Mouse (Mus musculus) erythroblast, embryonic 14.5 days (primary cell): ENCODE data around the gene Fbxw9. TPM values are rescaled to one million over a fixed set of nuclear protein-coding genes. Genes with fewer than 3 reads are reported as not detected.

Experiments
- H3K27me3 ChIP-seq: 2 replicates; pipeline ENCODE4 v1.6.1; 2012; ENCODE audit warnings: inconsistent platforms; ENCODE audit not compliant: control insufficient read depth
- H3K36me3 ChIP-seq: 2 replicates; pipeline ENCODE4 v1.6.1; 2012; ENCODE audit warnings: mild to moderate bottlenecking, inconsistent platforms; ENCODE audit not compliant: control insufficient read depth
- H3K4me1 ChIP-seq: 2 replicates; pipeline ENCODE4 v1.6.1; 2012; ENCODE audit warnings: inconsistent platforms; ENCODE audit not compliant: control insufficient read depth
- H3K4me3 ChIP-seq: replicated peaks from 2 replicates; pipeline ENCODE3; 2012; ENCODE audit warnings: moderate library complexity, mild to moderate bottlenecking, inconsistent platforms
- H3K9me3 ChIP-seq: 2 replicates; pipeline ENCODE4 v1.6.1; 2012; ENCODE audit warnings: low read length, inconsistent platforms, mixed read lengths; ENCODE audit not compliant: control insufficient read depth
- GATA1 ChIP-seq: IDR thresholded peaks from 2 replicates; pipeline ENCODE4 v1.6.1; 2012; ENCODE audit warnings: low read length, inconsistent platforms, mixed read lengths
- TAL1 ChIP-seq: IDR thresholded peaks from 3 replicates; pipeline ENCODE4 v1.6.1; 2012; ENCODE audit warnings: low read length, inconsistent platforms, mixed read lengths
- polyA plus RNA-seq: library from polyadenylated mRNA; stranded (reverse); fragments of >175 nt; gene quantifications from 2 replicates; pipeline ENCODE4 v1.2.3, GENCODE M21; 2012

The Fbxw9 gene
- polyA plus RNA-seq, 1 experiment, result 0.54 TPM

GRCm38 (mm10) chr8:85088771-85089170 lies 28.9 kb downstream of the Fbxw9 start:
- TF ChIP-seq TAL1, result no peak
- no peak for TF ChIP-seq GATA1
- Histone ChIP-seq H3K4me3 (no peak overlapping the region), H3K9me3 (no peaks in the 10 kb centered on the region), H3K4me1 (peaks cover 22% of the 10 kb centered on the region), H3K27me3 (no peaks in the 10 kb centered on the region), H3K36me3 (peaks cover 45% of the 10 kb centered on the region)

- Histone ChIP-seq H3K27me3 (no peaks in the 10 kb centered on the region), H3K9me3 (no peaks in the 10 kb centered on the region), H3K4me1 (peaks cover 9% of the 10 kb centered on the region), H3K4me3 (no peak overlapping the region), H3K36me3 (peaks cover 48% of the 10 kb centered on the region)
- TF ChIP-seq GATA1, result no peak
- TF ChIP-seq TAL1, result no peak
These were observed 31.0 kb downstream of the Fbxw9 start for GRCm38 (mm10) chr8:85090856-85091255.

GRCm38 (mm10) chr8:85091526-85092090 lies 31.8 kb downstream of the Fbxw9 start:
- peaks cover 51% of the 10 kb centered on the region for H3K36me3 ChIP-seq
- H3K27me3 ChIP-seq, result no peaks in the 10 kb centered on the region

GRCm38 (mm10) chr8:85095051-85095450 lies 35.2 kb downstream of the Fbxw9 start:
- Histone ChIP-seq H3K27me3 (no peaks in the 10 kb centered on the region), H3K36me3 (peaks cover 49% of the 10 kb centered on the region), H3K4me3 (no peak overlapping the region), H3K4me1 (peaks cover 9% of the 10 kb centered on the region), H3K9me3 (no peaks in the 10 kb centered on the region)
- TF ChIP-seq TAL1 (no peak), GATA1 (no peak)

More at GRCm38 (mm10) chr8:85091526-85092090, 31.8 kb downstream of the Fbxw9 start:
- H3K9me3 ChIP-seq, result no peaks in the 10 kb centered on the region
- TF ChIP-seq TAL1 (no peak), GATA1 (no peak)
- H3K4me1 ChIP-seq, result peaks cover 9% of the 10 kb centered on the region
- H3K4me3 ChIP-seq, result no peak overlapping the region

DNA sequence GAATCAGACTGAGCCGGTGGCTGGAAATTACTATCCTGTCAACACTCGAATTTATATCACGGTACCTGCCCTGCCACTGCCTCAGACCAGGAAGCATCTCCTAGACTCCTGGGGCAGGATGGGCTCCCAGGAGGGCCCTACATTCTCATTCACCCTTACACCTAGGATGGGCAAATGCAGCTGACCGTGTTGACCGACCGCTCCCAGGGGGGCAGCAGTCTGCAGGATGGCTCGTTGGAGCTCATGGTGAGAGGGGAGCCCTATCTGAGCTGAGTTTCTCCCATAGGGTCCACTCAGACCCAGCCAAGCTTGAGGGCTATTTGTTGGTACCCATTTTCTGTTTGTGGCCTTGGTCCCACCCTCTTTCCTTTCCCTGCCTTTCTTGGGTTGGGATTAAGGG lies 35.7 kb downstream of the Fbxw9 start:
- peaks cover 49% of the 10 kb centered on the region for H3K36me3 ChIP-seq
- H3K4me3 ChIP-seq, result no peak overlapping the region
- H3K9me3 ChIP-seq, result no peaks in the 10 kb centered on the region
- H3K27me3 ChIP-seq, result no peaks in the 10 kb centered on the region
- peaks cover 9% of the 10 kb centered on the region for H3K4me1 ChIP-seq
- no peak for TF ChIP-seq GATA1
- no peak for TF ChIP-seq TAL1

GRCm38 (mm10) chr8:85096196-85096595 lies 36.3 kb downstream of the Fbxw9 start:
- H3K4me3 ChIP-seq, result no peak overlapping the region

GRCm38 (mm10) chr8:85096850-85097249 lies 37.0 kb downstream of the Fbxw9 start:
- Histone ChIP-seq H3K9me3 (peaks cover 4% of the 10 kb centered on the region), H3K36me3 (peaks cover 39% of the 10 kb centered on the region), H3K27me3 (no peaks in the 10 kb centered on the region), H3K4me3 (no peak overlapping the region), H3K4me1 (peaks cover under 1% of the 10 kb centered on the region; the same call in 1 of the 2 replicates)
- TF ChIP-seq GATA1, result no peak
- no peak for TF ChIP-seq TAL1

More at GRCm38 (mm10) chr8:85096196-85096595, 36.3 kb downstream of the Fbxw9 start:
- Histone ChIP-seq H3K36me3 (peaks cover 44% of the 10 kb centered on the region), H3K27me3 (no peaks in the 10 kb centered on the region), H3K4me1 (peaks cover 7% of the 10 kb centered on the region), H3K9me3 (no peaks in the 10 kb centered on the region)
- TF ChIP-seq TAL1 (no peak), GATA1 (no peak)

GRCm38 (mm10) chr8:85100076-85100665 lies 40.3 kb downstream of the Fbxw9 start:
- H3K9me3 ChIP-seq, result peaks cover 4% of the 10 kb centered on the region
- H3K4me1 ChIP-seq, result no peaks in the 10 kb centered on the region
- no peak for TF ChIP-seq GATA1
- TF ChIP-seq TAL1, result no peak
- no peak overlapping the region for H3K4me3 ChIP-seq
- H3K36me3 ChIP-seq, result peaks cover 26% of the 10 kb centered on the region
- H3K27me3 ChIP-seq, result no peaks in the 10 kb centered on the region

- H3K27me3 ChIP-seq, result no peaks in the 10 kb centered on the region
- TF ChIP-seq GATA1 (no peak), TAL1 (no peak)
These were observed 53.4 kb downstream of the Fbxw9 start for GRCm38 (mm10) chr8:85113241-85113640.

GRCm38 (mm10) chr8:85115501-85115900 lies 55.6 kb downstream of the Fbxw9 start:
- TF ChIP-seq GATA1, result no peak
- TF ChIP-seq TAL1, result no peak
- Histone ChIP-seq H3K27me3 (peaks cover 13% of the 10 kb centered on the region), H3K4me1 (peaks cover 3% of the 10 kb centered on the region; the same call in 1 of the 2 replicates), H3K4me3 (no peak overlapping the region), H3K9me3 (no peaks in the 10 kb centered on the region), H3K36me3 (no peaks in the 10 kb centered on the region)

More at GRCm38 (mm10) chr8:85113241-85113640, 53.4 kb downstream of the Fbxw9 start:
- H3K36me3 ChIP-seq, result no peaks in the 10 kb centered on the region; the same call in 1 of the 2 replicates
- no peaks in the 10 kb centered on the region for H3K4me1 ChIP-seq
- no peak overlapping the region for H3K4me3 ChIP-seq
- H3K9me3 ChIP-seq, result no peaks in the 10 kb centered on the region

Other genes starting within 250 kb of the Fbxw9 start
- gene Dand5, start 237.2 kb upstream of the Fbxw9 start, polyA plus RNA-seq, result 1.3 and 1.5 TPM in 2 replicates
- 10.3 and 11.6 TPM in 2 replicates for gene Gadd45gip1, start 228.5 kb upstream of the Fbxw9 start, polyA plus RNA-seq
- gene Rad23a, start 219.4 kb upstream of the Fbxw9 start, polyA plus RNA-seq, result 740 and 808 TPM in 2 replicates
- gene Calr, start 213.1 kb upstream of the Fbxw9 start, polyA plus RNA-seq, result 29.4 and 30.9 TPM in 2 replicates
- 9.0 and 9.3 TPM in 2 replicates for gene Farsa, start 203.1 kb upstream of the Fbxw9 start, polyA plus RNA-seq
- gene Syce2, start 187.9 kb upstream of the Fbxw9 start, polyA plus RNA-seq, result 15.0 TPM in 2 replicates
- 15.0 and 18.3 TPM in 2 replicates for gene Gcdh, start 166.1 kb upstream of the Fbxw9 start, polyA plus RNA-seq
- 358 and 362 TPM in 2 replicates for gene Klf1, start 158.1 kb upstream of the Fbxw9 start, polyA plus RNA-seq
- 4.8 and 7.7 TPM in 2 replicates for gene Dnase2a, start 151.5 kb upstream of the Fbxw9 start, polyA plus RNA-seq
- gene Mast1, start 122.7 kb upstream of the Fbxw9 start, polyA plus RNA-seq, result 0.01 and 0.08 TPM in 2 replicates
- gene Rtbdn, start 113.1 kb upstream of the Fbxw9 start, polyA plus RNA-seq, result not detected in 2 replicates
- gene Gm49661, start 90.6 kb upstream of the Fbxw9 start, polyA plus RNA-seq, result not detected in 2 replicates
- 111 and 222 TPM in 2 replicates for gene Prdx2, start 90.5 kb upstream of the Fbxw9 start, polyA plus RNA-seq
- gene Rnaseh2a, start 90.3 kb upstream of the Fbxw9 start, polyA plus RNA-seq, result 162 and 179 TPM in 2 replicates
- 9.6 and 10.3 TPM in 2 replicates for gene Junb, start 81.3 kb upstream of the Fbxw9 start, polyA plus RNA-seq
- gene Hook2, start 69.5 kb upstream of the Fbxw9 start, polyA plus RNA-seq, result 0.46 and 0.58 TPM in 2 replicates
- gene Best2, start 45.5 kb upstream of the Fbxw9 start, polyA plus RNA-seq, result not detected in 2 replicates
- gene Asna1, start 34.8 kb upstream of the Fbxw9 start, polyA plus RNA-seq, result 18.6 and 31.0 TPM in 2 replicates
- 77.0 and 92.3 TPM in 2 replicates for gene Trir, start 33.2 kb upstream of the Fbxw9 start, polyA plus RNA-seq
- 1.7 and 1.8 TPM in 2 replicates for gene Tnpo2, start 23.1 kb upstream of the Fbxw9 start, polyA plus RNA-seq
- gene Gm5741, start 7.9 kb downstream of the Fbxw9 start, polyA plus RNA-seq, result 0.37 TPM in 1 of 2 replicates, not detected in the other
- 2.0 and 2.1 TPM in 2 replicates for gene Dhps, start 11.7 kb downstream of the Fbxw9 start, polyA plus RNA-seq
- gene Wdr83os, start 20.7 kb downstream of the Fbxw9 start, polyA plus RNA-seq, result 0.28 and 1.5 TPM in 2 replicates
- gene Wdr83, start 21.3 kb downstream of the Fbxw9 start, polyA plus RNA-seq, result 2.7 and 4.7 TPM in 2 replicates
- 0.13 and 0.27 TPM in 2 replicates for gene Man2b1, start 23.2 kb downstream of the Fbxw9 start, polyA plus RNA-seq
- gene Zfp791, start 63.0 kb downstream of the Fbxw9 start, polyA plus RNA-seq, result 0.01 TPM in 1 of 2 replicates, not detected in the other
- gene Cks1brt, start 91.9 kb downstream of the Fbxw9 start, polyA plus RNA-seq, result not detected in 2 replicates
- not detected in 2 replicates for gene Olfr371, start 165.9 kb downstream of the Fbxw9 start, polyA plus RNA-seq
- gene Orc6, start 239.6 kb downstream of the Fbxw9 start, polyA plus RNA-seq, result 0.90 and 2.3 TPM in 2 replicates
- 0.55 and 0.61 TPM in 2 replicates for gene Vps35, start 239.7 kb downstream of the Fbxw9 start, polyA plus RNA-seq